7 mouse cellular contexts compared by ENCODE assay signal in the genomic region with DNA sequence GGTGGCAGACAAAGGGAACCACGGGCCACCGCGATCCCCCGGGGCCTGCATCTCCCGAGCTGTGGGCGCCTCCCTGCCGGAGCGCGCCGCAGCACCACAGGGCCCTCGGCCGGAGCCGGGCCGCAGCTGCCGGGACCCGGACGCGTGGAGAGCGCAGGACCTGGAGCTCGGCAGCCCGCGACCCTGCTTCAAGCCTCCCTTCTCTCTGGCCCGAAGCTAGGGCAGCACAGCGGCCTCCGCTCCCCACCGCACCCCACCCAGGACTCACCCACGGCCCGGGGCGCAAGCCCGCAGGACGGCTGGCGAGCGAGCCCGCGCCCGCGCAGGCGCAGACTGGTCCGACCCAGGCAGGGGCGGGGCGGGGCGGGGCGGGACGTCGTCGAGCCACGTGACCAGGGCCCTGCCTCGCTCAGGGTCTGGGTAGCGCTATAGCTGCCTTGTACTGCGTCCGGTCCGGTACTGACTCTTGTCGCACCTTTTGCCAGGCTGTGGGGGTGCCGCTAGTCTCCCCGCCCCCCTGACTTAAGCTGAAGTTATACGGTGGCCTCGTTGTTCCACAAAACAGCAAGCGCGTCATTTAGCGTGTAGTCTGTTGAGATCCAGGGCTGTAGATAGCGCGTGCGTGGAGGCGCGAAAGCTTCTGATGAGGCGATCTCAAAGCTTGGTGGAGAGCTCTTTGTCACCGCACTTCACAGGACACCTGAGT. TPM values are rescaled to one million over a fixed set of nuclear protein-coding genes. Genes with fewer than 3 reads are reported as not detected.
DNase-seq lines count a peak whose midpoint lies in the region; ATAC-seq lines count a peak whose summit lies in the region.

Slc25a51 (minus strand) TSS at position 340 of the 706 bp plus-strand sequence.

- 0% methylated on average over 58 of the region's 67 CpGs for WGBS in intestine, embryonic 16.5 days
- WGBS in midbrain, embryonic 11.5 days = under 1% methylated on average over 64 of the region's 67 CpGs

- no peaks in the 10 kb centered on the region for H3K9me3 ChIP-seq in intestine, embryonic 16.5 days (ENCODE audit: control insufficient read depth, low read length)
- no peaks in the 10 kb centered on the region for H3K9me3 ChIP-seq in midbrain, embryonic 11.5 days (ENCODE audit: control insufficient read depth, low read length)

- peak within 1 kb of the TSS; percentile 87 for H3K4me3 ChIP-seq in intestine, embryonic 16.5 days (ENCODE audit: low read length)
- H3K4me3 ChIP-seq in midbrain, embryonic 11.5 days (ENCODE audit: low read depth, low read length) = peak within 1 kb of the TSS; percentile 95

- H3K27me3 ChIP-seq in intestine, embryonic 16.5 days (replicated peaks; ENCODE audit: control insufficient read depth, insufficient read depth, low read length) = no peaks in the 10 kb centered on the region
- H3K27me3 ChIP-seq in midbrain, embryonic 11.5 days (ENCODE audit: control insufficient read depth, insufficient read depth, low read length) = no peaks in the 10 kb centered on the region

- H3K36me3 ChIP-seq in intestine, embryonic 16.5 days (ENCODE audit: control insufficient read depth, insufficient read depth, low read length) = peaks cover 5% of the 10 kb centered on the region; the same call in 1 of the 2 replicates
- peaks cover 4% of the 10 kb centered on the region; the same call in 1 of the 2 replicates for H3K36me3 ChIP-seq in midbrain, embryonic 11.5 days (ENCODE audit: control insufficient read depth, insufficient read depth, low read length)

- H3K4me2 ChIP-seq in intestine, embryonic 16.5 days (ENCODE audit: low read depth, low read length) = peak within 1 kb of the TSS; percentile 94
- H3K4me2 ChIP-seq in midbrain, embryonic 11.5 days = peak within 1 kb of the TSS; percentile 81

- ATAC-seq in intestine, embryonic 16.5 days = peak; percentile 95
- ATAC-seq in midbrain, embryonic 11.5 days (ENCODE audit: low FRiP score) = peak; percentile 96

- intact Hi-C loops in gastrocnemius, postnatal 36 days (cut with DNase I) = no loop called here
- intact Hi-C loops in left cerebral cortex, postnatal 36 days (cut with DNase I) = loop anchor here (10.0 kb wide), 2 partner anchors 314 to 394 kb away; partner anchors contain the start of genes Polr1e and Zbtb5

- DNase-seq in adrenal gland, adult 2 months = peak; percentile 95
- DNase-seq in embryo, embryonic 11.5 days (ENCODE audit: low read depth, low spot score) = peak; percentile 82
- peak; percentile 75 to 80 for DNase-seq in gastrocnemius, postnatal 36 days
- DNase-seq in left cerebral cortex, postnatal 36 days (ENCODE audit: low spot score in 2 of 2) = peak; percentile 84 to 86
- DNase-seq in midbrain, embryonic 11.5 days (ENCODE audit: low spot score, missing footprints) = peak; percentile 100
- peak; percentile 94 for DNase-seq in skeletal muscle tissue, adult 2 months (ENCODE audit: low read depth, low spot score)

- H3K9ac ChIP-seq in intestine, embryonic 16.5 days (ENCODE audit: low read depth, low read length) = peak within 1 kb of the TSS; percentile 94
- H3K9ac ChIP-seq in midbrain, embryonic 11.5 days (ENCODE audit: low read length) = peak within 1 kb of the TSS; percentile 96

- peak within 1 kb of the TSS; percentile 92 for H3K27ac ChIP-seq in intestine, embryonic 16.5 days (ENCODE audit: low read length)
- peak within 1 kb of the TSS; percentile 83 for H3K27ac ChIP-seq in midbrain, embryonic 11.5 days (ENCODE audit: low read depth, low read length)

- H3K4me1 ChIP-seq in intestine, embryonic 16.5 days (ENCODE audit: control insufficient read depth, insufficient read depth, low read length) = peaks cover 23% of the 10 kb centered on the region
- H3K4me1 ChIP-seq in midbrain, embryonic 11.5 days (ENCODE audit: control insufficient read depth, insufficient read depth, low read length) = peaks cover 9% of the 10 kb centered on the region; the same call in 1 of the 2 replicates

RNA-seq across cellular contexts. Expression of gene Slc25a51, which starts in this region (rescaled TPM):
- 100 to 1,000 TPM; 298 to 434 TPM for total RNA-seq in adrenal gland, adult 2 months (2021)
- polyA plus RNA-seq in adrenal gland, adult 2 months (2012; rRNA removed) = 136 and 197 TPM in 2 replicates
- total RNA-seq in gastrocnemius, postnatal 36 days (2021) = 10 to 100 TPM; 80.1 to 89.9 TPM
- 50.3 and 55.5 TPM in 2 replicates for polyA plus RNA-seq in intestine, embryonic 16.5 days (2015; fragmentation: Nextera tagmentation; extraction: Ambion mirVana)
- total RNA-seq in left cerebral cortex, postnatal 36 days (2021) = 100 to 1,000 TPM; 117 to 118 TPM
- polyA plus RNA-seq in midbrain, embryonic 11.5 days (2014; fragmentation: Nextera tagmentation; extraction: Ambion mirVana) = 63.4 and 78.6 TPM in 2 replicates

Comparison
In these comparisons a context has a peak if more than half of its experiments do, and no peak if none do; other contexts are left out.
1. Peak in every context shown above with its lines: DNase-seq, ATAC-seq, H3K4me3 ChIP-seq and H3K27ac ChIP-seq.